Mouse (Mus musculus) hindbrain, embryonic 16.5 days (tissue): ENCODE measurements around the gene Jag2. TPM values are rescaled to one million over a fixed set of nuclear protein-coding genes. Genes with fewer than 3 reads are reported as not detected.

Experiments used
- ATAC-seq: fragments of 200-750 bp; cut with Nextera tagmentation; 2 replicates; pipeline ENCODE4 v1.8.0; 2017; ENCODE audit warnings: moderate TSS enrichment, moderate library complexity
- H3K27ac ChIP-seq: fragments of 300-500 bp; sonication (generic); 2 replicates; pipeline ENCODE4 v1.5.1; 2014; ENCODE audit warnings: low read depth, mild to moderate bottlenecking, control low read depth, low read length, moderate library complexity
- H3K27me3 ChIP-seq: fragments of 300-500 bp; sonication (generic); replicated peaks from 2 replicates; pipeline ENCODE4 v1.6.1; 2014; ENCODE audit warnings: low read length; ENCODE audit not compliant: control insufficient read depth, insufficient read depth
- H3K36me3 ChIP-seq: fragments of 300-500 bp; sonication (generic); 2 replicates; pipeline ENCODE4 v1.6.1; 2014; ENCODE audit warnings: mild to moderate bottlenecking, low read length, moderate library complexity, mixed read lengths; ENCODE audit not compliant: control insufficient read depth, insufficient read depth
- H3K4me1 ChIP-seq: fragments of 300-500 bp; sonication (generic); 2 replicates; pipeline ENCODE4 v1.6.1; 2014; ENCODE audit warnings: low read depth, low read length; ENCODE audit not compliant: control insufficient read depth, insufficient read depth
- H3K4me2 ChIP-seq: fragments of 300-500 bp; sonication (generic); 2 replicates; pipeline ENCODE4 v1.6.1; 2014; ENCODE audit warnings: mild to moderate bottlenecking, low read length, control low read depth, moderate library complexity
- H3K4me3 ChIP-seq: fragments of 300-500 bp; sonication (generic); 2 replicates; pipeline ENCODE4 v1.5.1; 2014; ENCODE audit warnings: mild to moderate bottlenecking, low read length, control low read depth, moderate library complexity
- H3K9ac ChIP-seq: fragments of 300-500 bp; sonication (generic); 2 replicates; pipeline ENCODE4 v1.6.1; 2014; ENCODE audit warnings: low read depth, mild to moderate bottlenecking, control low read depth, low read length, moderate library complexity
- H3K9me3 ChIP-seq: fragments of 300-500 bp; sonication (generic); 2 replicates; pipeline ENCODE4 v1.6.1; 2014; ENCODE audit warnings: mild to moderate bottlenecking, low read length, moderate library complexity; ENCODE audit not compliant: control insufficient read depth
- WGBS: fragments of 180-500 bp; shearing (Covaris S2); extraction: QIAGEN DNeasy Blood & Tissue Kit; methylation state at CpG from one replicate; pipeline ENCODE4 v1.1.7; 2014; 5-methylcytosine and 5-hydroxymethylcytosine counted together
- polyA plus RNA-seq: library from polyadenylated mRNA; unstranded; fragments of >200 nt; fragmentation: Nextera tagmentation; extraction: Ambion mirVana; gene quantifications from 2 replicates; pipeline ENCODE4 v1.2.1, GENCODE M21; 2015

The Jag2 gene
- polyA plus RNA-seq, 1 experiment from 2014 or later, result 11.1 TPM

DNA sequence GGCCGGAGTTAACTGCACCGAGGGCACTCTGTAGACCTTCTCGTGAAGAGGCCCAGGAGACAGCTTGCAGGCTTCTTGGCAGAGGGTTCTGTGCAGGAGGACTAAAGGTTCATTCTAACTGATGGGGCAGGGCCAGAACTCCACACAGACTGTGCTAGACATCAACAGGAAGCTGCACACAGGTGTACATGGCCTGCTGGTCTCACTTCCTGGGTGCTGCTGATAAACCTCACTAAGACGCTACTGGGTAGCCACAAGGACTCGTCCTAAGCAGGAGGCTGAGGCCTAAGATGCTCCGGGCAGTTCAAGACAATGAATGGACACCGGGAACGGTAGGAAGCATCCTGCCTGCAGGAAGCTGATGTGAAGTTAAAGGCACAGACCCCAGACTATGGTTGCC lies 29.8 kb upstream of the Jag2 start:
- ATAC-seq, result no peak
- no peaks in the 10 kb centered on the region for H3K9me3 ChIP-seq
- no peak overlapping the region for H3K9ac ChIP-seq
- H3K27ac ChIP-seq, result no peak overlapping the region
- H3K36me3 ChIP-seq, result peaks cover 36% of the 10 kb centered on the region
- H3K27me3 ChIP-seq, result no peaks in the 10 kb centered on the region
- H3K4me1 ChIP-seq, result 0 out of 2 replicates have a peak, but pooled peaks cover 2% of the 10 kb centered on the region
- H3K4me3 ChIP-seq, result no peak overlapping the region
- WGBS, result 84% methylated on average over 8 of the region's 8 CpGs
- no peak overlapping the region for H3K4me2 ChIP-seq

DNA sequence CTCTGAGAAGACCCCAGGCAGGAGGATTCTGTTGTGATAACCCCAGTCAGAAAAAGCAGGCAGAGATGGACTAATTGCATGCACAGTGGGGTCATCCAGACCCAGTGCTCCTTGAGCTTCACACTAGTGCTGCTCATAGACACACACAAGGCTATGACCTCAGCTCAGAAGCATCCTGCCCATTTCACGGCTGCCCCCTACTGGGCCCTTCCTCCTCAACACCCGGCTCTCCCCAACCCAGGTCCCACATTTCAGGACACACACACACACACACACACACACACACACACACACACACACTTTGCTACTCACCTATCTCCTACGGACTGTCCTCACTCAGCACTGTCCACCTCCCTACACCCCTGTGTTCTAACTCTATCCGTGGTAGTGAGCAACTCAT lies 28.7 kb upstream of the Jag2 start:
- no peak for ATAC-seq
- WGBS, result 42% methylated on average over 4 of the region's 4 CpGs
- Histone ChIP-seq H3K4me3 (no peak overlapping the region), H3K27me3 (no peaks in the 10 kb centered on the region), H3K36me3 (peaks cover 26% of the 10 kb centered on the region), H3K9ac (no peak overlapping the region), H3K4me1 (0 out of 2 replicates have a peak, but pooled peaks cover 2% of the 10 kb centered on the region), H3K4me2 (no peak overlapping the region), H3K9me3 (no peaks in the 10 kb centered on the region), H3K27ac (no peak overlapping the region)

DNA sequence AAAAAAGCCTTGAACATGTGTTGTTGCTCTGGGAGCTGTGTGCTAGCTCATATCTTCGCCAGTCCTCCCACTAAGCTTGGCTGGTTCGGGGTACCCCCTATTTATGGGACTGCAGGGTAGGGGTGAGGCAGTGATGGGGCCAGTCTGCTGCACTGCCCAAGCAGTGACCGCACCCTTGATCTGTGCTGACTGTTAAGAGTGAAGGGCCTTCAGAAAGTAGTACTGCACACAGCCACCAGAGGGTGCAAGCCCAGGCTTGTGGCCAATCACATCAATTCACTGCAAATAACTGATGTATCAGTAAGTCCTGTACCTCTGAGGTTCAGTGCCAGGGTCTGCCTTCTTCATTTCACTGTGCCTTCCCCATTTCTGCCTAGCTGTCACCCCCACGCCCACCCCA lies 26.2 kb upstream of the Jag2 start:
- Histone ChIP-seq H3K4me1 (peaks cover 9% of the 10 kb centered on the region), H3K27ac (no peak overlapping the region), H3K27me3 (no peaks in the 10 kb centered on the region), H3K4me2 (no peak overlapping the region), H3K36me3 (peaks cover 12% of the 10 kb centered on the region), H3K4me3 (no peak overlapping the region), H3K9ac (no peak overlapping the region), H3K9me3 (no peaks in the 10 kb centered on the region)
- WGBS, result 46% methylated on average over 4 of the region's 4 CpGs
- peak; percentile 27; the same call in 1 of the 2 replicates for ATAC-seq

DNA sequence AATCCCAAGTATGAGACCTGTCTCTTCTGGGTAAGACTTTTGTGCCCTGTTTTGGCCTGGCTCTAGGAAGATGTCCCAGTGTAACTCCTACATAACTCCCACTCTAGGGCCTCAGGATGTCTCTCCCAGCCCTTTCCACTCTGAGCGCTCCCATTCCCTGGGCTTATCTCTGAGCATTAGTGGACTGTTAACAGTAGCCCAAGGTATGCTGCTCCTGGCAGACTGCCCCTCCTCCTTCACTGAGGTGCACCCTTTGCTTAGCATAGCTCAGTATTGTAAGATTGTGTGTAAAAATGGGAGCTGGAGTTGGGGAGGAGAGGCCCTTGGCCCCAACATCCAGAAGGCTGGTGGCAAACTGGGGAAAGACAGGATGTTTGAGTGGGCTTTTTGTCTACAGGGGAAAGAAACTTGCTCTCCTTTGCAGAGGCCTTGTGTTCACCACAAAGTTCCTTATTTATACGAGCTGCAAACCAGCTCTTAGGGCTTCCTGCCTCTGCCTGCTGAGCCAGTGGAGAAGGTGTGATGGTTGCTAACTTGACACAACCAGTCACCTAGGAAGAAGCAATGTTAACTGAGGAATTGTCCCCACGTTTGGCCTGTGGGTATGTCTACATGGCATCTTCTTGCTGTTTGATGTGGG lies 23.5 kb upstream of the Jag2 start:
- 82% methylated on average over 3 of the region's 3 CpGs for WGBS
- H3K9me3 ChIP-seq, result no peaks in the 10 kb centered on the region

DNA sequence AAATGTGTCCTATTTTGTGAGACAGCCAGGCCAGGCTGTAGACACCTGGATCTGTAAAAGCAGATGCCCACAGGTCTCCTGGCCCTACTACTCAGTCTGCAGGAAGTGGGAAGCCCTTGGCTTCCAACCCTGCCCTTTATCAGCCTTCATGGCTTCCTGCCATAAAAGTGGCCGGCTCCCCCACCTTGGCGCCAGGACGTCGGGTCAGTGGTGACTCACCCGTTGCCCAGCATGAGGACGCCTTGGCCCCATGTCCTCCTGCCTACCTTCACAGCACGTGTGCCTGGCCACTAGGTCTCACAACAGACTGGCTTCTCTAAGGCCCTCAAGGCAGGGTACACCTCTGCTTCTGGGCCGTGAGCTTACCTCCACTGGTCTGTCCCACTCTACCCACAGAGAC lies 22.9 kb upstream of the Jag2 start:
- WGBS, result 75% methylated on average over 8 of the region's 8 CpGs

More for the DNA sequence above, 23.5 kb upstream of the Jag2 start:
- Histone ChIP-seq H3K4me3 (no peak overlapping the region), H3K9ac (no peak overlapping the region), H3K27ac (no peak overlapping the region), H3K4me2 (no peak overlapping the region), H3K4me1 (peaks cover 20% of the 10 kb centered on the region), H3K27me3 (no peaks in the 10 kb centered on the region), H3K36me3 (no peaks in the 10 kb centered on the region)
- ATAC-seq, result no peak

DNA sequence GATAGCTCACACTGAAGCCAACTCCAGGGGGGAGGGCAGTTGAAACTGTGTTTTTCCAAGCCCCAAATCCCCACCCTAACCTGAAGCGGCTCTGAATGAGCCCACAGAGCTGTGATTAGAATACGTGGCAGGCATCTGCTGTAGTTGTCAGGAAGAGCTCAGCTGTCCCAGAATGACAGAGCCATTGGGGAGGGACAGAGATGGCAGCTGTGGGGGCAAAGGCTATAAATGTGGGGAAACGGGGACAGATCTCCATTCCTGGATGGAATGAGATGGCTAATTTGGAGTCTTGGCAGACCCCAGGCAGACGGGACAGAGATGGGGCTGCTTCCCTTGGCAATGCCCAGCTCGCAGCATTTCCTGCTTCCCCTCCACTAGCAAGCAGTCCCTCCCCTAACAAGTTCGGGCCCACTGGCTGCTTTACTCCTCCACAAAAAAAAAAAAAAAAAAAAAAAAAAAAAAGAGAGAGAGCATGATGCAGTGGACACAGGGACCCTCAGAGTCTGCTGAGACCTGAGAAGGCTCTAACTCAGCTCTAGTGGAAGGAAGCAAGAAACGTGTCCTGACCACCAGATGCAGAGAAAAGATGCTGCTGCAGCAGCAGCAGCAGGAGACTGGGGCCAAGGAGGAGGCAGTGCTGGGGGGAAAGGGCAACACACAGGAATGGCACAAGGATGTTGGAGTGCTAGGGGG lies 21.7 kb upstream of the Jag2 start:
- no peak overlapping the region for H3K4me3 ChIP-seq

More for the DNA sequence above, 22.9 kb upstream of the Jag2 start:
- Histone ChIP-seq H3K4me1 (peaks cover 20% of the 10 kb centered on the region), H3K9me3 (no peaks in the 10 kb centered on the region), H3K4me2 (no peak overlapping the region), H3K9ac (no peak overlapping the region), H3K27ac (no peak overlapping the region), H3K4me3 (no peak overlapping the region), H3K36me3 (no peaks in the 10 kb centered on the region), H3K27me3 (no peaks in the 10 kb centered on the region)
- no peak for ATAC-seq

DNA sequence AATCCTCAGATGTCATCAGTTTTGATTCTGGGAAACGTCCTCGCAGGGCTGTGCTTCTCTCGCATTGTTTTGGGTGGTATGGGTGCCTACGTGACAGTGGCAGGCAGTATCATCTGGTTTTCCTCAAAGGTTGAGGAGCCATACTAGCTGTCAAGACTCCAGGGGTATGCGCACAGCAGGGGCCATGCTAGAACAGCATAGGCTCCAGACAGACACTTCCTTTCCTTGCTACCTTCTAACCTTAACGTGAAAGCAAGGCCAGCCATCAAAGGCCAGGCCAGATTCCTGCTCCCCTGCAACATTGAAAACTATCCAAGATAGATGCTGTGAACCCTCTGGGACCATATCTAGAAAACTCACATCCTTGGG lies 21.2 kb upstream of the Jag2 start:
- WGBS, result 4% methylated on average over 6 of the region's 6 CpGs
- peak; percentile 41 for ATAC-seq
- no peaks in the 10 kb centered on the region for H3K36me3 ChIP-seq
- H3K4me1 ChIP-seq, result peaks cover 20% of the 10 kb centered on the region
- peak overlapping the region; percentile 95 for H3K4me2 ChIP-seq
- peak overlapping the region; percentile 92 for H3K27ac ChIP-seq
- H3K9ac ChIP-seq, result peak overlapping the region; percentile 89
- H3K27me3 ChIP-seq, result no peaks in the 10 kb centered on the region
- H3K9me3 ChIP-seq, result no peaks in the 10 kb centered on the region
- H3K4me3 ChIP-seq, result peak overlapping the region; percentile 68

More for the DNA sequence above, 21.7 kb upstream of the Jag2 start:
- WGBS, result 15% methylated on average over 7 of the region's 7 CpGs
- peaks cover 20% of the 10 kb centered on the region for H3K4me1 ChIP-seq
- H3K9ac ChIP-seq, result peak overlapping the region; percentile 89
- H3K27me3 ChIP-seq, result no peaks in the 10 kb centered on the region
- peak overlapping the region; percentile 95; the same call in 1 of the 2 replicates for H3K4me2 ChIP-seq
- no peaks in the 10 kb centered on the region for H3K9me3 ChIP-seq
- peak overlapping the region; percentile 92 for H3K27ac ChIP-seq
- H3K36me3 ChIP-seq, result no peaks in the 10 kb centered on the region
- ATAC-seq, result no peak

DNA sequence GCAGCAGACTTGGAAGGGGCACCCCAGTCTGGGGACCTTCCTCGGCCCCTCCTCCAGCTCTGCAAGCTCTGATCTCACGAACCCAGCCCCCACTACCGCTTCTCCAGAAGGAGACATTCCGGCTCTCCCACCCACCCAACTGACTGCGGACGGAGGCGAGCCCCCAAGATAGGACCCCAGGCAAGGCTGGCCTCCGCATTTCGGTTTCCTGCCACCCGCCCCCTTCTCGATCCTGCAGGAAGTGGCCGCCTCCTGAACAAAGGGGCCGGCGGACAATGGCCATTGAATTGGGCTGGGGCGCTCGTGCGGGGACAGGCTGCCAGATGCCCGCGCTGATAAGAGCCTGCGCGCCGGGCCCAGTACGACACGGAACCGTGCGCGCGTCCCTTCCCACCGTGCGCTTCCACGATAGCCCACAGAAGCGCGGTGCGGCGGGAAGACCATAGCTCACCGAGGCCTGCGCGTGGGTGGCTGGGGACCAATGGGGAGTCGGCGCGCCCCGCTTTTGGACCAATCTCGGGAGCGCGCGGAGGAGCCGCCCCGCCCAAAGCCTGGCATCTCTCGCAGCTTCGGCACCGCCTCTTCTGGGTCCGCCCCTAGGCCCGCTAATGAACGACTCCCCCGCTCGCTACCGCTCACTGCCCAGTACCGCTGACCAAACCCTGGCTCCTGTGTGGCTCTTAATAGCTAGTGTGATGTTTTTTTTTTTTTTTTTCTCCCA lies 20.6 kb upstream of the Jag2 start:
- Histone ChIP-seq H3K9ac (peak overlapping the region; percentile 89), H3K27ac (peak overlapping the region; percentile 92), H3K36me3 (no peaks in the 10 kb centered on the region), H3K27me3 (no peaks in the 10 kb centered on the region), H3K4me3 (peak overlapping the region; percentile 68), H3K9me3 (no peaks in the 10 kb centered on the region), H3K4me1 (peaks cover 20% of the 10 kb centered on the region), H3K4me2 (peak overlapping the region; percentile 95)
- peak; percentile 92 for ATAC-seq
- 1% methylated on average over 56 of the region's 58 CpGs for WGBS

DNA sequence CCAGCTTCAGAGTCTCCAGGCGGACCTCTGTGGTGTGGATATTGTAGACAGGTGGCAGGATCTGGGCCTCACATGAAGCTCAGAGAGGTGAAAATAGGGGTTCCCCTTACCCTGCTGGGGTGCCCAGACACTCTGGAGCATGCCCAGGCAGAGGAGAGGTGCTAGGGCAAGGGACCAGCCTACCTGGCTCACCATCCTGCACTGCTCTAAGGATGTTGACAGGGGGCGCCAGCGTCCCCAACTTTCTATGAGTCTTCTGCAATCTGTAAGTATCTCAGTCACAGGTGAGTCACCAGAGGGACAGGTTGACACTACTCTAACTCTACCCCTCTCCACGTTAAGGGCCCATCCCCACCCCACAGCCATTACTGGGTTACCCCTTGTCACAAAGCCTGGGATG lies 17.7 kb upstream of the Jag2 start:
- Histone ChIP-seq H3K4me1 (peaks cover 21% of the 10 kb centered on the region), H3K9me3 (no peaks in the 10 kb centered on the region), H3K4me3 (no peak overlapping the region), H3K27ac (no peak overlapping the region), H3K27me3 (no peaks in the 10 kb centered on the region), H3K36me3 (no peaks in the 10 kb centered on the region), H3K9ac (no peak overlapping the region), H3K4me2 (no peak overlapping the region)
- WGBS, result 26% methylated on average over 4 of the region's 4 CpGs
- no peak for ATAC-seq
